Mouse (Mus musculus) left cerebral cortex, postnatal 36 days (tissue): ENCODE measurements around the gene Krtap1-5. TPM values are rescaled to one million over a fixed set of nuclear protein-coding genes. Genes with fewer than 3 reads are reported as not detected.
A peak's percentile ranks its signal among the peaks of the same experiment; 100 is the strongest.
"Not testable (repeated sequence)": the region's sequence is repeated elsewhere in the genome, so short reads cannot be mapped to it uniquely, and the experiment has no call there.

Experiments used
- DNase-seq, 2 experiments: peaks; one replicate each; pipeline ENCODE4 v3.0.0; 2021 to 2022; ENCODE audit warnings: low spot score in 2 of 2, mixed read lengths in 1 of 2
- intact Hi-C: fragments of 180-260 bp; cut with DNase I; formaldehyde crosslinking; loops from one replicate; pipeline ENCODE4 v1.15.1; 2025
- total RNA-seq, 2 experiments: library from RNA; stranded (reverse); gene quantifications; 2 replicates each; pipeline ENCODE4 v1.2.3; 2021

Gene Krtap1-5
- total RNA-seq, result not detected

DNA sequence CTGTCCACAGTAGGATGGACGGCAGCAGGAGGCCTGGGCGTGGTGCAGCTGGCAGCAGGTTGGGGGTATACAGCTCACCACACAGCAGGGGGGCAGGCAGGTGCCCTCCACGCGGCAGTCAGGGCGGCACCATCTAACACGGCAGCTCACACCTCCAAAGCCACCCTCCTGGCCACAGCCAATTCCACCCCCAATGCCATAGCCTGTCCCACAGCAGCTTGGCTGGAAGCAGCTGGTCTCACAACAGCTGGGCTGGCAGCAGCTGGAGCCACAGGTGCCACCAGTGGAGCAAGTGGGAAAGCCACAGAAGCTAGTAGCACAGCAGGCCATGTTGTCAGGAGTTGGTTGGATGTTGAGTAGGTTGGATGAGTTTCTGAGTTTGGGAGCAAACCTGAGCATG lies at the start of gene Krtap1-5:
Gene Krtap1-5 (minus strand): TSS at position 381 of the 400 bp plus-strand sequence.
- intact Hi-C loops, result no loop called here
- no peak for DNase-seq

DNA sequence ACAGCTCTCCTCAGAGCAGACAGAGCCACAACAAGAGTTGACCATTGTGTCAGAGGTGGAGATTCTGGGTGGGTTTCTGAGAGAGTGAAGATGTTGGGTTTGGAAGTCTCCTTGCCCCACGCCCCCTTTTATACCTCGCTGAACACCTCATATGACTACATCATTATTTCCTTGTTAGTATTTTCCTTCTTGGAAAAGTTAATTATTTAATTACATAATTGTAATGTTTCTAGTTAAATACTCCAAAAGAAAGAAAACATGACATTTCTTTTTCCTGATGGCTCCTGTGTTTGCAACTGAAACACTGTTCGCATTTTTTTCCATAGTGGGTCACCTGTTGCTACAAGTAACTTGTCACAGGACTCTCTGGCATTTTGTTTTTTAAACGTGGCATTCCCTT lies 47.3 kb upstream of the Krtap1-5 start, which contains the start of gene Krtap4-1:
Gene Krtap4-1 (minus strand): TSS at position 101 of the 400 bp plus-strand sequence.
- no peak for DNase-seq
- intact Hi-C loops, result no loop called here

DNA sequence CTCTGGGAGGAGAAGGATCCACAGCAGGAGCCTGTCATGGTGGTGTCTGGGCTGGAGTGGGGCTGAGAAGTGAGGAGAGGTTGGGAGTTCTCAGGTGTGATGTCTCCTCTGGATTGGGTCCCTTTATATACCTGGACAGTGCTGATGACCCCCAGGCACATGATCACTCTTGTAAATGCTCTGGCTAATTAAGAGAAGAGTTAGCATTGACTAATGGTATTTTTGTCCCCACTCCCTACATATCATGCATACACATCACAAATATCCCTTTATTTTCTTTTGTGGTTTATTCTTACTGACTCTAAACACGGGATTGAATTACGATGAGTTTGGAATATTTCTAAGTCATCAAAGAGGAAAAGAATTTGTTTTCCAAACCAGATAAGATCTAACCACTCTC lies 39.5 kb upstream of the Krtap1-5 start, which contains the start of gene Gm11562:
Gene Gm11562 (minus strand): TSS at position 101 of the 400 bp plus-strand sequence.
- intact Hi-C loops, result no loop called here
- DNase-seq, result no peak

DNA sequence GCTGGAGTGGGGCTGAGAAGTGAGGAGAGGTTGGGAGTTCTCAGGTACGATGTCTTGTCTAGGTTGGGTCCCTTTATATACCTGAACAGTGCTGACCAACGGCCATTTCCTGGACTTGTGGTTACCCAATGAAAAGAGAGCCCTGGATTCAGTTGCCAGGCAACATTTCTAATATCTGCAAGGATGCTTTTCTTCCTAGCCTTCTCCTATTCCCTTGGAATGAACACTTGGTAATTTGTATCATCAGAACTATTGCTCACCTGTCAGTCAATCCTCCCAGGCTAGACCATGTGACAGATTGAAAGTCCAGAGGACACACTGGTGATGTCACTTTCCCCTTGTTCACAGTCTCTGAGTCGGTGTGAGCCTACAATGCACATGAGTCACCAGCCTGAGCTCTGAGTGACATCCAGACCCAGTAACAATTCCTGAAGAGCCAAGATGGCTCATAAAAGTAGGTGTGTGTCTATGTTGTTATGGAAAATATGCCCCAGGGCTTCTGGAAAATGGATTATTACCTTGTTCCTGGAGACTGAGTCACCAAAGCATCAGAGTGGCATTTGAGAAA lies 34.1 kb upstream of the Krtap1-5 start, which contains the start of gene Krtap2-4:
Gene Krtap2-4 (minus strand): TSS at position 51 of the 568 bp plus-strand sequence.
- no peak for DNase-seq
- intact Hi-C loops, result no loop called here

DNA sequence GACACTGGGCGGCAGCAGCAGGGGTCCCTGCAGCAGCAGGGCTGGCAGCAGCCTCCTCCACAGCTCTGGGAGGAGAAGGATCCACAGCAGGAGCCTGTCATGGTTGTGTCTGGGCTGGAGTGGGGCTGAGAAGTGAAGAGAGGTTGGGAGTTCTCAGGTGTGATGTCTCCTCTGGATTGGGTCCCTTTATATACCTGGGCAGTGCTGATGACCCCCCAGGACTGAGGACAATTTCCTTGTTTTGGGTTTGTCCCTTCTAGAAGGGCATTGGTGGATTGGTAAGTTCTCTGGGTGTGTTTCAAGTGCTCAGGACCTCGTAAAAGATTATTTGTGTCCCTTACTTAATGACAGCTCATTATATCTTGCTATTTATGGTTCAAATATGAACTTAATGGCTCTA lies 29.3 kb upstream of the Krtap1-5 start, which contains the start of gene Gm11937:
Gene Gm11937 (minus strand): TSS at position 101 of the 400 bp plus-strand sequence.
- intact Hi-C loops, DNase-seq: not testable (repeated sequence)

DNA sequence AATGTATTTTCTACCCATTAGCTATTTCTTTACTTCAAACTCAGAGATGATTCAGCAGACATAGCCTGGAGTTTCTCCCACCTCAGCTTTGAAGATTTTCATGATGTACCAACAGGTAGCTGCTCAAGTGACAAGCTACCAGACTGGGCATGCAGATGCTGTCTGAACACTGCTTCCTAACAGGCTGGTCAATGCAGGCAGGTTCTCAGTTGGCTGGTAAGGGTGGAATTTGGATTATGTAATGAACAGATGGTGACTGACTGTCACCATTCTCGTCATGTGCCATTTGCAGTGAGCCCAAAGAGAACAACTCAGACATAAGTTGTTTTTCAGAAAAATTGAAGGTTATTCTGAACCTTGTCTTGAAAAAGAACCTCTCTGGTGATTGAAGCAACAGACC lies 28.3 kb upstream of the Krtap1-5 start:
- intact Hi-C loops, result no loop called here

DNA sequence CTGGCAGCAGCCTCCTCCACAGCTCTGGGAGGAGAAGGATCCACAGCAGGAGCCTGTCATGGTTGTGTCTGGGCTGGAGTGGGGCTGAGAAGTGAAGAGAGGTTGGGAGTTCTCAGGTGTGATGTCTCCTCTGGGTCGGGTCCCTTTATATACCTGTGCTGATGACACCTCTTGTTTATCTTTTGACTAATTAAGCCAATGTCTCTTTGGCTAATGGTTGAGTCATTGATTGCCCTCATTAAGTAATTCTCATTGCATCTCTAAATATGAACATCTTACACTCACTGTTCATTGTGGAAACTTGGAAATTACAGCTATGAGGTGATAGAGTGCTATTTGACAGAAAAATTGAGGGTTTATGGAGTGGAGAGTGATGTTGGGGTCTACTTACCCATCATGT lies 22.4 kb upstream of the Krtap1-5 start, which contains the start of gene Gm11938:
Gene Gm11938 (minus strand): TSS at position 101 of the 400 bp plus-strand sequence.
- intact Hi-C loops, DNase-seq: not testable (repeated sequence)

More for the DNA sequence above, 28.3 kb upstream of the Krtap1-5 start:
- DNase-seq, result peak; percentile 40 to 42

DNA sequence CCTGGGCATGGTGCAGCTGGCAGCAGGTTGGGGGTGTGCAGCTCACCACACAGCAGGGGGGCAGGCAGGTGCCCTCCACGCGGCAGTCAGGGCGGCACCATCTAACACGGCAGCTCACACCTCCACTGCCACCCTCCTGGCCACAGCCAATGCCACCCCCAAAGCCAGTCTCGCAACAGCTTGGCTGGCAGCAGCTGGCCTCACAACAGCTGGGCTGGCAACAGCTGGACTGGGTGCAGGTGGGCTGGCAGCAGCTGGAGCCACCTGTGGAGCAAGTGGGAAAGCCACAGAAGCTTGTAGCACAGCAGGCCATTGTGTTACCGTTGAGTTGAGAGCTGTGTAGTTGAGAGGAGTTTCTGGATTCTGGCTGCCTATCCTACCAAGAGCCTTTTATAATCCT lies 16.9 kb upstream of the Krtap1-5 start, which contains the start of gene Krtap9-3:
Gene Krtap9-3 (minus strand): TSS at position 364 of the 400 bp plus-strand sequence.
- DNase-seq, intact Hi-C loops: not testable (repeated sequence)

DNA sequence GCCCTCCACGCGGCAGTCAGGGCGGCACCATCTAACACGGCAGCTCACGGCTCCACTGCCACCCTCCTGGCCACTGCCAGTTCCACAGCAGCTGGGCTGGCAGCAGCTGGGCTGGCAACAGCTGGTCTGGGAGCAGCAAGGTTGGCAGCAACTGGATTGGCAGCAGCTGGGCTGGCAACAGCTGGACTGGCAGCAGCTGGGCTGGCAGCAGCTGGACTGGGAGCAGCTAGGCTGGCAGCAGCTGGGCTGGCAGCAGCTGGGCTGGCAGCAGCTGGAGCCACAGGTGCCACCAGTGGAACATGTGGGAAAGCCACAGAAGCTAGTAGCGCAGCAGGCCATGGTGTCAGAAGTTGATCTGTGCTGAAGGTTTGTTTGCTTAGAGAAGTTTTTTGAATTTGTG lies 10.2 kb upstream of the Krtap1-5 start, which contains the start of gene Krtap1-3:
Gene Krtap1-3 (minus strand): TSS at position 359 of the 400 bp plus-strand sequence.
- DNase-seq, result no peak
- intact Hi-C loops, result no loop called here

DNA sequence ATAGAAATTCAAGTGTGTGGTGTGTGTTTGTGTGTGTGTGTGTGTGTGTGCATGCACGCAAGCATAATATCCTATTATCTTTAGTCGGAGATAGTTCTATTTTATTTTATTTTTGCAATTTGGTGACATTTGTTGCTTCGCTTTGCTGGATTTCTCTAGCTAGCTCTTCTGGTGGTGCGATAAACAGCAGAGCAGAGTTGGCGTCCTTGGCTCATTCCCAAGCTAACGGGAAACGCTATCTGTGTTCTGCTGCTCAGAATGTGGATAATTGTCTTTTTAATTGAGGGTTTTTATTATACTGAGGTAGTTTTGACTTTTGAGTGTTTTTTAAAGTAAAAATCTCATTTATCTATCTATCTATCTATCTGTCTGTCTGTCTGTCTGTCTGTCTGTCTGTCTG lies 4.3 kb upstream of the Krtap1-5 start:
- intact Hi-C loops, result no loop called here
- DNase-seq, result no peak

DNA sequence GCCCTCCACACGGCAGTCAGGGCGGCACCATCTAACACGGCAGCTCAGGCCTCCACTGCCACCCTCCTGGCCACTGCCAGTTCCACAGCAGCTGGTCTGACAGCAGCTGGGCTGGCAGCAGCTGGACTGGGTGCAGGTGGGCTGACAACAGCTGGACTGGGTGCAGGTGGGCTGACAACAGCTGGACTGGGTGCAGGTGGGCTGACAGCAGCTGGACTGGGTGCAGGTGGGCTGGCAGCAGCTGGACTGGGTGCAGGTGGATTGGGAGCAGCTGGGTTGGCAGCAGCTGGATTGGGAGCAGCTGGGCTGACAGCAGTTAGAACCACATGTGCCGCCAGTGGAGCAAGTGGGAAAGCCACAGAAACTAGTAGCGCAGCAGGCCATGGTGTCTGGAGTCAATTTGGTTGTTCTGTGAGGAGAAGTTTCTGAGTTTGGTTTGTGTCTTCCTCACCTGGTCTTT lies 2.5 kb upstream of the Krtap1-5 start, which contains the start of gene Krtap1-4:
Gene Krtap1-4 (minus strand): TSS at position 410 of the 460 bp plus-strand sequence.
- no peak for DNase-seq
- intact Hi-C loops, result no loop called here

DNA sequence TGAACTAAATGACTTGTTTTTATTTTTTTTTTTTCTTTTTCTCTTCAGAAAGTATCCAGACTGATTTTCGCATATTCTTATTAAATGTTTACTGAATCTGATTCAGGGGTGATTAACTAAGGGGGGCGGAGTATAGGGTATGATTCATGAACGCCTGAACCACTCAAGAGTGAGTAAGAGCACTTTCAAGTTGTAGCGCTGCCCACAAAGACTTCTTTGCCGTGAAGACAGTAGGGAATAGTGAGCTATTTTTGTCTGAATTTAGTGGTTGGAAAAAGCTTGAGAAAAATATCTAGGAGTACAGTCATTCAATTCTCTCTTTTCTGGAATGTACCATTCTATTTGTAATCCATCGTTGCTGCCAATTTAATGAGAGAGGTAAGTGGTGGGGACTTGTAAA lies 748 bp upstream of the Krtap1-5 start:
- DNase-seq, result no peak
- intact Hi-C loops, result no loop called here

DNA sequence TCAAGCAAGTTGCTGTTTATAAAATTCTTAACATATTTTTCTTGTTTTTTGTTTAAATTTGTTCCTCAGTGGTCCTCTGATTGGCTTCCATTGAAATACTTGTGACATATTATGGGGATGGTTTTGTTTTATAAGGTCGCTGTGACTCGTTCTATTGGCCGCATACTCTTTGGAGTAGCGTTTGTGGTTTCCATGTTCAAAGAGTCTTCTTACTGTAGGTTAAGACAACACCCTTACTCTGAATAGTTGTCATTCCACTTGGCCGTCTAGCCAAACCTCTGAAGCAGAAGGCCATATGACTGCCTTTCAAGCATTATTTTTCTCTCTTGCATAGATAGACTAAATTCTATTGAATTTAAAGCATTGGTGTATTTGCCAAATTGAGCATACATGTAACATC lies 235 bp upstream of the Krtap1-5 start:
- no peak for DNase-seq
- intact Hi-C loops, result no loop called here

DNA sequence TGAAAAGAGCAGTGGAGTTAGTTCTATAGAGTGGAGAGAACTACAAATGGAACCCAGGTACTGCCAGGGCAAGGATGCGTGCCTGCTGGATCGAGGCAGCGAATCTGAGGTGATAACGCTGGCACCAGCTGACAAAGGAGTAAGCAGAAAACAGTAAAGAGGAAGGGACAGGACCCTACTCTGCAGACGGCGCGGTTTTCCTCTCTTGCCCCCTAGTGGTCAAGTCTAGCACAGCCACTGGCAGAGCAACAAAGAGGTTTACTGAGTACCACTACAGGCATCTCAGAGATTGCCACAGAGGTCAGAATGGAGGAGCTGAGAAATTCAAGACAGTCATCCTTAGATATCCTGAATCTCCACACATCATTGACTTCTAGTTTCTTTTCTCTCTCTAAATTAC lies 6.7 kb downstream of the Krtap1-5 start:
- peak; percentile 53 to 55 for DNase-seq
- intact Hi-C loops, result loop anchor here (2.0 to 10.0 kb wide), 3 partner anchors 109 to 721 kb away; partner anchors contain the start of gene Krt10

DNA sequence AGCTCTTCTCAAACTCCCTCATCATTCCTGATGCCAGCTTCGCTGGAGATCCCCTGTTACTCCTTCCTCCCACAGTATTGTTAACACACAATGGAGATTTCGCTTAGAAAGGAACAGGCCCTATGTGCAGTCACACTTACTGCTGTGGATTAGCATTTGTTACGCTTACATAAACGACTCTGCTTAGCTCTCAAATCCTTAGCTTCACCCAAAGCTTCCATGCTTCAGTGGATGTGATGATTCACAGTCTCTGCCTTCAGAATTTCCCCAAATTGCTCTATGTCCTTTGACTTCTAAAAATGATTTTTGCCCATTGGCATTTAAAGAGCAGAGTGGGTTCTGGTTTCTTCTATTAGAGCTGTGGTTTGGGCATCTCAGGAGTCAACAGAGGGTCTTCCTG lies 7.7 kb downstream of the Krtap1-5 start:
- intact Hi-C loops, result loop anchor here (10.0 kb wide), 2 partner anchors 188 to 722 kb away; partner anchors contain the start of gene Krt10
- DNase-seq, result no peak

DNA sequence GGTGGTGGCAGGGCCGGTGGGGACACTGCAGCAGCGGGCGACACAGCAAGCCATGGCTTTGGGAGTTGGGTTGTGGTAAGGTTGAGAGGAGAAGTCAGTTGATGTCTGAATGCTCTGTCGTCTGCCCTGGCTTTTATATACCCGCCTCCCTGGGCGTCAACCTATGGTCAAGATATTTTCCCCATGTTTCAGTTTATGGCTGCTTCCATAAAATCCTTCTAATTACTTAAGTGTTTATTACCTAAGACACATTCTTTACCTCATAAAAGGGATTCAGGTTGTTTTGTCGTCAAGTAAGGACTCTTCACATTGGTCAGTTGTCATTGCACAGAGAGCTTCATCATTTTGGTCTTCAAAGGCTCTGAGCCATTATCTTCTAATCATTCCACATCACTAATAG lies 14.3 kb downstream of the Krtap1-5 start, which contains the start of gene Krtap3-1:
Gene Krtap3-1 (minus strand): TSS at position 101 of the 400 bp plus-strand sequence.
- intact Hi-C loops, result no loop called here
- no peak for DNase-seq

DNA sequence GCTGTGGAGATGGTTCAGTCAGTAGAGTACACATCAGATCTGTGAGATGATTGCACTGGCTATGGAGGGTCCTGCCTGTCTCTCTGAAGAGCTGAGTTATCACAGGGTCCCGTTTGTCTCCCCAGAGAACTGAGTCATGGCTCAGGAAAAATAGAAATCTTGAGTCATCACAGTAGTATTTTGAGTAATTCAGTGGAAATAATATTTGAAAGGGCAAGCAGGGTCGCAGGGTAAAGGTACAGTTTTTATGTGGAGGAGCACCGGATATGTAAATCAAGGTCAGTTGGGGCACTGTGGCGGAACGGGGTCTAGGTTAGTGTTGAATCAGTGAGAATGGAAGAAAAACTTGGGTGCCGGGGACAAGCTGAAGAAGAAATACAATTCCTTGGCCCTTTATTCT lies 18.2 kb downstream of the Krtap1-5 start:
- intact Hi-C loops, result no loop called here
- DNase-seq, result no peak

DNA sequence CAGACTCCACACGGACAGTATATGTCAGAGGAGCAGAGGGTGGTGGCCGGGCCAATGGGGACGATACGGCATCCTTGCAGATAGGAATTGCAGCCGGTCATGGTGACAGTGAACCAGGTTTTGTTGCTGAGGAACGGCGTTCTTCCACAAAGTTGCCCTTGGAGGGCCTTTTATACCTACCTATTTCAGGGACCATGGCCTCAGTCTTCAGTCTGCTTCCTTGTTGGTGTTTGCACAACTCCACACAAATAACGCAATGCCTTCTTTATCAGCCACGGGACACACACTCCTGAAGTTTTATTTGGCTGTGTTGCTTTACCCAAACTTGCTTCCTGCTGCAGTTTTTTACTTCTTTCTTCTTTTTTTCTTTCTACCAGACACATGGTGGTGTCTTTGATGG lies 21.4 kb downstream of the Krtap1-5 start, which contains the start of gene Gm11939:
Gene Gm11939 (minus strand): TSS at position 101 of the 400 bp plus-strand sequence.
- intact Hi-C loops, result no loop called here
- no peak for DNase-seq

DNA sequence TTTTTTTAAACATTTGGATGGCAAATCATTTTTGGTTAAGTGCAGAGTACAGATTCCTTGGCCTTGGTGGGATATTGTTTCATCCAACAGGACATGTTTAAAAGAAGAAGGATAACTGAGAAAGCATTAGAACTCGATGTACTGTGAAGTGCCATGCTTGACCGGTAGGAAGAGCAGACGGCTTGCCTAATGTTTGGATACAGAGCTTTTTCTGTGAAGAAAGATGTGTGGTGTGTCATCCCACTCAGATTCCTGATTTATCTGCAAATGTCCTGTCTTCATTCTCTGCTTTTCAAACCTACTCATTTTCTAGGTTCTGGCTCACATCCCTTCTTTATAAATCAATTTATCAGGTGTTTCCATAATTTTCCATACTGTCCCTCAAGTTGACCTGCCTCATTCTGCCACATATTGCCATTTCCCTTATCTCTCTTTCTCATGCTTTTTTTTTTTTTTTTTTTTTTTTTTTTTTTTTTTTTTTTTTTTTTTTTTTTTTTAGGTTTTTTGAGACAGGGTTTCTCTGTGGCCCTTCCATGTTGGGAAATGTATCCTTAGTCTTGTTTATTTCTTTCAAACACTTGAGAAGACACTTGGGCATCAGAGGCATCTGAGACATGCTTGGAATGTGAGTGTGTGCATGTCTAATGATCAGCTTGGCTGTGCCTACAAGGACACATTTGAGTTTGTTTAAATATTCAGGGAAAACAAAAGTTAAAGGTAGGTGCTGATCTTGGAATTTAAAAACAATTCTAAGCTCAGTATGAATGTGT lies 22.7 kb downstream of the Krtap1-5 start:
- intact Hi-C loops, result no loop called here
- DNase-seq, result no peak

DNA sequence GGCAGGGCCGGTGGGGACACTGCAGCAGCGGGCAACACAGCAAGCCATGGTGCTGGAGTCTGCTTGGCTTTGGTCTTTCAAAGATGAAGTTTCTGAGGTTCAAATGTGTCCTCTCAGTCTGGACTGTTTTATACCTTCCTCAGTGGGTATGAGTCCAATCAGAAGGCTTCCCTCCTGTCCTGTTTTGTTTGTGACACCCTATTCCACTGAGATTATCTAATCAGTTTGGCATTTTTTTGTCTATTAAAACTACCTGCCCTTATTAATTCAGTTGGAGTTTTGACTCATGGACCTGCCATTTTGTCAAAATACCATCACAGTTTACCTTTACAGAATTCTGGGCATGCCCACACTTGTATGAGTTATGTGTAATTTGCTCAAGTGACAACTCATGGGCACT lies 24.1 kb downstream of the Krtap1-5 start, which contains the start of gene Krtap3-2:
Gene Krtap3-2 (minus strand): TSS at position 101 of the 400 bp plus-strand sequence.
- DNase-seq, result no peak
- intact Hi-C loops, result no loop called here
